Mouse (Mus musculus) frontal cortex, adult (tissue): ENCODE data around the gene Nptn.

ENCODE experiments used
- ATAC-seq: cut with Nextera tagmentation; 2 replicates; pipeline ENCODE4 v1.9.2; 2017; ENCODE audit warnings: mild to moderate bottlenecking, moderate library complexity, mixed read lengths; ENCODE audit not compliant: low TSS enrichment

Gene Nptn

GRCm38 (mm10) chr9:58690701-58691100, 108.7 kb downstream of the Nptn start:
- no peak for ATAC-seq

GRCm38 (mm10) chr9:58691471-58691870, 109.4 kb downstream of the Nptn start:
- no peak for ATAC-seq

- ATAC-seq, result no peak
These were observed 116.4 kb downstream of the Nptn start for GRCm38 (mm10) chr9:58698486-58698885.

- ATAC-seq, result no peak
These were observed 119.7 kb downstream of the Nptn start for GRCm38 (mm10) chr9:58701751-58702150.

- ATAC-seq, result no peak
These were observed 121.7 kb downstream of the Nptn start for GRCm38 (mm10) chr9:58703766-58704165.

GRCm38 (mm10) chr9:58706024-58706423, 124.0 kb downstream of the Nptn start:
- ATAC-seq, result no peak
